29 mouse cellular contexts compared by ENCODE assay signal in genomic region chr9:66102668-66103067, GRCm38 (mm10). TPM values are rescaled to one million over a fixed set of nuclear protein-coding genes. Genes with fewer than 3 reads are reported as not detected.
DNase-seq lines count a peak whose midpoint lies in the region; ATAC-seq and TF ChIP-seq lines count a peak whose summit lies in the region.
"Had no signal": no experiment of that assay in that cellular context is flagged by ENCODE, and none has a peak within 500 bp of the region (broad histone marks: within the 10 kb centered on the region; RNA-seq: fewer than 3 reads in every experiment).

No protein-coding gene starts in this region.

- H3K4me2 ChIP-seq in midbrain, embryonic 11.5 days: no peak overlapping the region
- H3K4me2 ChIP-seq in midbrain, embryonic 15.5 days: no peak overlapping the region
- H3K4me2 ChIP-seq: embryonic facial prominence, embryonic 13.5 days; embryonic facial prominence, embryonic 15.5 days; forebrain, embryonic 12.5 days had no signal

- H3K4me3 ChIP-seq in layer of hippocampus, adult 2 months: no peak overlapping the region
- no peak overlapping the region for H3K4me3 ChIP-seq in midbrain, embryonic 11.5 days (ENCODE audit: low read depth, low read length)
- H3K4me3 ChIP-seq in midbrain, embryonic 15.5 days: no peak overlapping the region
- H3K4me3 ChIP-seq: embryonic facial prominence, embryonic 13.5 days; embryonic facial prominence, embryonic 15.5 days; erythroblast, embryonic 14.5 days; forebrain, embryonic 10.5 days; forebrain, embryonic 12.5 days had no signal

- no peaks in the 10 kb centered on the region for H3K9me3 ChIP-seq in midbrain, embryonic 11.5 days (ENCODE audit: control insufficient read depth, low read length)
- H3K9me3 ChIP-seq in midbrain, embryonic 15.5 days: no peaks in the 10 kb centered on the region
- H3K9me3 ChIP-seq: embryonic facial prominence, embryonic 13.5 days; embryonic facial prominence, embryonic 15.5 days; forebrain, embryonic 10.5 days; forebrain, embryonic 12.5 days; G1E had no signal

- DNase-seq in frontal cortex, postnatal 10 days (ENCODE audit: low spot score in 2 of 2): no peak
- DNase-seq in layer of hippocampus, adult 2 months (ENCODE audit: low spot score in 2 of 2): no peak
- no peak for DNase-seq in layer of hippocampus, adult 9-11 months
- peak; percentile 31 for DNase-seq in midbrain, embryonic 11.5 days (ENCODE audit: low spot score, missing footprints)
- peak; percentile 69 for DNase-seq in brain, adult 2 months (ENCODE audit: low read depth, low spot score)
- DNase-seq: adrenal gland, adult 8-10 months; adrenal gland, postnatal 14 days; adrenal gland, postnatal 36 days; B cell, adult 2 months; cerebellum, adult 11 months; cerebellum, adult 18-20 months; cerebellum, adult 8-10 months; cerebellum, adult 9-11 months; cerebellum, postnatal 14 days; cerebellum, postnatal 36 days; embryo, embryonic 11 days had no signal

- H3K27me3 ChIP-seq in midbrain, embryonic 11.5 days (ENCODE audit: control insufficient read depth, insufficient read depth, low read length): no peaks in the 10 kb centered on the region
- H3K27me3 ChIP-seq in midbrain, embryonic 15.5 days (replicated peaks): no peaks in the 10 kb centered on the region
- H3K27me3 ChIP-seq: CH12.LX; embryonic facial prominence, embryonic 13.5 days; embryonic facial prominence, embryonic 15.5 days; forebrain, embryonic 12.5 days; Patski had no signal

- H3K4me1 ChIP-seq in midbrain, embryonic 11.5 days (ENCODE audit: control insufficient read depth, insufficient read depth, low read length): no peaks in the 10 kb centered on the region
- H3K4me1 ChIP-seq in midbrain, embryonic 15.5 days: no peaks in the 10 kb centered on the region
- H3K4me1 ChIP-seq: embryonic facial prominence, embryonic 15.5 days; forebrain, embryonic 12.5 days had no signal

- ATAC-seq in frontal cortex, adult (ENCODE audit: low TSS enrichment): peak; percentile 58; the same call in 1 of the 2 replicates
- ATAC-seq in midbrain, embryonic 11.5 days (ENCODE audit: low FRiP score): no peak
- no peak for ATAC-seq in midbrain, embryonic 15.5 days (replicated peaks)
- ATAC-seq: activated CD4-positive, CD25-positive, alpha-beta regulatory T cell, adult 4 months; CD4-positive, CD25-positive, alpha-beta regulatory T cell, adult 4 months; forebrain, embryonic 14.5 days; Patski had no signal

- no peak overlapping the region for H3K9ac ChIP-seq in midbrain, embryonic 11.5 days (ENCODE audit: low read length)
- no peak overlapping the region for H3K9ac ChIP-seq in midbrain, embryonic 15.5 days
- H3K9ac ChIP-seq: embryonic facial prominence, embryonic 13.5 days; embryonic facial prominence, embryonic 15.5 days; forebrain, embryonic 12.5 days had no signal

- H3K27ac ChIP-seq in layer of hippocampus, adult 2 months: peak overlapping the region; percentile 72
- H3K27ac ChIP-seq in midbrain, embryonic 11.5 days (ENCODE audit: low read depth, low read length): no peak overlapping the region
- H3K27ac ChIP-seq in midbrain, embryonic 15.5 days: no peak overlapping the region
- H3K27ac ChIP-seq: embryonic facial prominence, embryonic 15.5 days; forebrain, embryonic 10.5 days; forebrain, embryonic 12.5 days had no signal

- WGBS in midbrain, embryonic 11.5 days: 95% methylated on average over 6 of the region's 6 CpGs
- 91% methylated on average over 6 of the region's 6 CpGs for WGBS in midbrain, embryonic 15.5 days

- peaks cover 33% of the 10 kb centered on the region; the same call in 1 of the 2 replicates for H3K36me3 ChIP-seq in midbrain, embryonic 11.5 days (ENCODE audit: control insufficient read depth, insufficient read depth, low read length)
- peaks cover 41% of the 10 kb centered on the region for H3K36me3 ChIP-seq in midbrain, embryonic 15.5 days (replicated peaks)

- no peak for TF ChIP-seq CTCF in layer of hippocampus, adult 2 months (conservative IDR thresholded peaks at IDR 0.05)

RNA-seq across cellular contexts. Expression of gene Snx1, which starts 23.7 kb away (rescaled TPM):
- total RNA-seq in layer of hippocampus, adult 2 months (2021): 10 to 100 TPM; 85.5 to 86.1 TPM
- 147 and 150 TPM in 2 replicates for polyA plus RNA-seq in midbrain, embryonic 11.5 days (2014; fragmentation: Nextera tagmentation; extraction: Ambion mirVana)
- polyA plus RNA-seq in midbrain, embryonic 15.5 days (2015; fragmentation: Nextera tagmentation; extraction: Ambion mirVana): 75.5 and 76.6 TPM in 2 replicates

RNA-seq across cellular contexts. Expression of gene Ciao2a, which starts 23.7 kb away (rescaled TPM):
- total RNA-seq in layer of hippocampus, adult 2 months (2021): 10 to 100 TPM; 25.9 to 26.3 TPM
- polyA plus RNA-seq in midbrain, embryonic 11.5 days (2014; fragmentation: Nextera tagmentation; extraction: Ambion mirVana): 156 and 171 TPM in 2 replicates
- polyA plus RNA-seq in midbrain, embryonic 15.5 days (2015; fragmentation: Nextera tagmentation; extraction: Ambion mirVana): 59.2 and 59.7 TPM in 2 replicates

RNA-seq across cellular contexts. Expression of gene Snx22, which starts 33.1 kb away (rescaled TPM):
- total RNA-seq in layer of hippocampus, adult 2 months (2021): 1 to 10 TPM; 4.6 to 6.9 TPM
- 1.8 and 2.2 TPM in 2 replicates for polyA plus RNA-seq in midbrain, embryonic 11.5 days (2014; fragmentation: Nextera tagmentation; extraction: Ambion mirVana)
- 11.2 and 11.9 TPM in 2 replicates for polyA plus RNA-seq in midbrain, embryonic 15.5 days (2015; fragmentation: Nextera tagmentation; extraction: Ambion mirVana)
- polyA plus RNA-seq: G1E had no signal

RNA-seq across cellular contexts. Expression of gene Ppib, which starts 42.6 kb away (rescaled TPM):
- total RNA-seq in layer of hippocampus, adult 2 months (2021): 100 to 1,000 TPM; 195 to 201 TPM
- polyA plus RNA-seq in midbrain, embryonic 11.5 days (2014; fragmentation: Nextera tagmentation; extraction: Ambion mirVana): 490 and 501 TPM in 2 replicates
- polyA plus RNA-seq in midbrain, embryonic 15.5 days (2015; fragmentation: Nextera tagmentation; extraction: Ambion mirVana): 308 and 311 TPM in 2 replicates

RNA-seq across cellular contexts. Expression of gene Dapk2, which starts 55.4 kb away (rescaled TPM):
- under 1 TPM; 0.47 to 0.61 TPM for total RNA-seq in layer of hippocampus, adult 2 months (2021)
- polyA plus RNA-seq in midbrain, embryonic 11.5 days (2014; fragmentation: Nextera tagmentation; extraction: Ambion mirVana): 6.7 and 7.4 TPM in 2 replicates
- polyA plus RNA-seq in midbrain, embryonic 15.5 days (2015; fragmentation: Nextera tagmentation; extraction: Ambion mirVana): 0.82 and 1.4 TPM in 2 replicates

Comparison
In these comparisons a context has a peak if more than half of its experiments do, and no peak if none do; other contexts are left out.
1. DNase-seq: peak in midbrain, embryonic 11.5 days (single experiment) and brain, adult 2 months (single experiment); none in frontal cortex, postnatal 10 days (0 of 2), layer of hippocampus, adult 2 months (0 of 2) and layer of hippocampus, adult 9-11 months (single experiment).